Mouse (Mus musculus) hindbrain, embryonic 16.5 days (tissue): ENCODE measurements at regions not wholly inside any gene's neighbourhood (a gene's known extent, or its start where the extent isn't known, plus 50 kb on each side); places are given as distances from the start of the nearest gene placed in this dataset.

Source experiments
- ATAC-seq: fragments of 200-750 bp; cut with Nextera tagmentation; 2 replicates; pipeline ENCODE4 v1.8.0; 2017; ENCODE audit warnings: moderate TSS enrichment, moderate library complexity
- H3K27ac ChIP-seq: fragments of 300-500 bp; sonication (generic); 2 replicates; pipeline ENCODE4 v1.5.1; 2014; ENCODE audit warnings: low read depth, mild to moderate bottlenecking, control low read depth, low read length, moderate library complexity
- H3K27me3 ChIP-seq: fragments of 300-500 bp; sonication (generic); replicated peaks from 2 replicates; pipeline ENCODE4 v1.6.1; 2014; ENCODE audit warnings: low read length; ENCODE audit not compliant: control insufficient read depth, insufficient read depth
- H3K36me3 ChIP-seq: fragments of 300-500 bp; sonication (generic); 2 replicates; pipeline ENCODE4 v1.6.1; 2014; ENCODE audit warnings: mild to moderate bottlenecking, low read length, moderate library complexity, mixed read lengths; ENCODE audit not compliant: control insufficient read depth, insufficient read depth
- H3K4me1 ChIP-seq: fragments of 300-500 bp; sonication (generic); 2 replicates; pipeline ENCODE4 v1.6.1; 2014; ENCODE audit warnings: low read depth, low read length; ENCODE audit not compliant: control insufficient read depth, insufficient read depth
- H3K4me2 ChIP-seq: fragments of 300-500 bp; sonication (generic); 2 replicates; pipeline ENCODE4 v1.6.1; 2014; ENCODE audit warnings: mild to moderate bottlenecking, low read length, control low read depth, moderate library complexity
- H3K4me3 ChIP-seq: fragments of 300-500 bp; sonication (generic); 2 replicates; pipeline ENCODE4 v1.5.1; 2014; ENCODE audit warnings: mild to moderate bottlenecking, low read length, control low read depth, moderate library complexity
- H3K9ac ChIP-seq: fragments of 300-500 bp; sonication (generic); 2 replicates; pipeline ENCODE4 v1.6.1; 2014; ENCODE audit warnings: low read depth, mild to moderate bottlenecking, control low read depth, low read length, moderate library complexity
- H3K9me3 ChIP-seq: fragments of 300-500 bp; sonication (generic); 2 replicates; pipeline ENCODE4 v1.6.1; 2014; ENCODE audit warnings: mild to moderate bottlenecking, low read length, moderate library complexity; ENCODE audit not compliant: control insufficient read depth
- WGBS: fragments of 180-500 bp; shearing (Covaris S2); extraction: QIAGEN DNeasy Blood & Tissue Kit; methylation state at CpG from one replicate; pipeline ENCODE4 v1.1.7; 2014; 5-methylcytosine and 5-hydroxymethylcytosine counted together

DNA sequence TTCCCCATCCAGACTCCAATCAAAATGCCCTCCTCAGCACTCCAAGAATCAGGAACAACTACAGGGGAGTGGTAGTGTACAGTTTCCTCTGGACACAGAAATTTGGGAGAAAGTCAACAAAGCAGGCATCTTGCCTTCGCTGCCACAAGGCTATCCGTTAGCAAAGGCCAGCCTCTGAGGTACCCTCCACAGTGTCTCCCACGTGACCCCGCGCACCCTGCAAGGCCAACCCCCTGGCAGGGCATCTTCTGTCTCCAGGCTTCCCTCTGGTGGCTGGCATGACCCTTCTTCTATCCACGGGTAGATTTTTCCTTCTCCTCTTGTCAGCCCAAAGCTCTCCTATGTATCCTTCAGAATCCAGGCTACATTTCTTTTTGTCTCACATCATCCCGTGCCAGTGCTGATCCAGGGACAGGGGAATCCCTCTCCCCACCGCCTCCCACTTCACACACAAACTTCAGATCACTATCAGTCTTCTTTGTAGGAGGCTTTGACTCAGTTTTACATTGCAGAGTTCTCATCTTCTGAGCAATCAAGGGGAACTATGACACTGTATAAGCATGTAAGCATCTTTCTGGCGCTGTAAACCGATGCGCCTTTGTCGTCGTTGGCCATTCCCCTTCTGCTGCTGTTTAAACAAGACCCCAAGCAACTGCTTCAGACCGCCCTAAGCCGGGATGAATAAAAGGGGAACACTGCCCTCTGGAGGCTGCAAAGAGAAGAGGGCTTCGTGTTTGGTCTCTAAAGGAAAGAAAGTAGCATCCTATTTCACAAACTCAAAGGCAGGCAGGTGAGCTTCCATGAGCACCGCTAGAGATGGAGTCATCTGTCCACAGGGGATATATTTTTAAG is 226.8 kb upstream of the Stac start:
- Histone ChIP-seq H3K27ac (no peak overlapping the region), H3K4me1 (no peaks in the 10 kb centered on the region), H3K27me3 (no peaks in the 10 kb centered on the region), H3K9me3 (no peaks in the 10 kb centered on the region), H3K36me3 (no peaks in the 10 kb centered on the region), H3K9ac (no peak overlapping the region), H3K4me3 (no peak overlapping the region), H3K4me2 (peak overlapping the region; percentile 40)
- 33% methylated on average over 17 of the region's 17 CpGs for WGBS
- peak; percentile 74 for ATAC-seq

DNA sequence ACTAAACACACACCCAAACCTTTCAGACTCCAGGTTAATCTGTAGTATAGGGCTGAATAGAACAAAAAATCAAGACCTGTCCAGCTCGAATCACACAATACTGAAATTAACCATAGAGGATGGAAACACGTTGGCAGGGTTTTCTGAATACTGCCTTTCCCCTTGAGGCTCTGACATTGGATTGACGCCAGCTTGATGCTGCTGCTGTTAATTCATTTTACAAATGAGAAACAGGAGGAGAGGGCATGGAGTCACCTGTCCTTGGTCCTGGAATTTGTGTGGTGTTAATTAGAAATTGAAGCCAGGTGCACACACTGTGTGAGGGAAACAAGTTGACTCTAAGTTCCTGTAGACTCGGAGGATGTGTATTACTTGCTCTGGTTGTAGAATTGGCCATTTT is 218.7 kb upstream of the Stac start:
- H3K9ac ChIP-seq, result no peak overlapping the region
- no peak overlapping the region for H3K4me3 ChIP-seq
- no peak overlapping the region for H3K27ac ChIP-seq
- no peaks in the 10 kb centered on the region for H3K9me3 ChIP-seq
- H3K4me2 ChIP-seq, result no peak overlapping the region
- H3K4me1 ChIP-seq, result 0 out of 2 replicates have a peak, but pooled peaks cover 2% of the 10 kb centered on the region
- no peaks in the 10 kb centered on the region for H3K36me3 ChIP-seq
- H3K27me3 ChIP-seq, result no peaks in the 10 kb centered on the region
- WGBS, result 43% methylated on average over 4 of the region's 4 CpGs
- no peak for ATAC-seq

- Histone ChIP-seq H3K4me1 (no peaks in the 10 kb centered on the region), H3K9ac (no peak overlapping the region), H3K36me3 (no peaks in the 10 kb centered on the region), H3K4me2 (no peak overlapping the region), H3K27me3 (no peaks in the 10 kb centered on the region), H3K27ac (no peak overlapping the region), H3K4me3 (no peak overlapping the region), H3K9me3 (no peaks in the 10 kb centered on the region)
- no peak for ATAC-seq
Observed at GRCm38 (mm10) chr9:111900196-111900595, 210.0 kb upstream of the Stac start.

GRCm38 (mm10) chr9:111897626-111898025 is 207.5 kb upstream of the Stac start:
- no peaks in the 10 kb centered on the region for H3K27me3 ChIP-seq
- no peaks in the 10 kb centered on the region for H3K9me3 ChIP-seq
- WGBS, result 78% methylated on average over 5 of the region's 5 CpGs
- no peak overlapping the region for H3K4me2 ChIP-seq
- ATAC-seq, result no peak
- no peaks in the 10 kb centered on the region for H3K4me1 ChIP-seq
- no peak overlapping the region for H3K9ac ChIP-seq
- H3K27ac ChIP-seq, result no peak overlapping the region
- no peak overlapping the region for H3K4me3 ChIP-seq
- H3K36me3 ChIP-seq, result no peaks in the 10 kb centered on the region

DNA sequence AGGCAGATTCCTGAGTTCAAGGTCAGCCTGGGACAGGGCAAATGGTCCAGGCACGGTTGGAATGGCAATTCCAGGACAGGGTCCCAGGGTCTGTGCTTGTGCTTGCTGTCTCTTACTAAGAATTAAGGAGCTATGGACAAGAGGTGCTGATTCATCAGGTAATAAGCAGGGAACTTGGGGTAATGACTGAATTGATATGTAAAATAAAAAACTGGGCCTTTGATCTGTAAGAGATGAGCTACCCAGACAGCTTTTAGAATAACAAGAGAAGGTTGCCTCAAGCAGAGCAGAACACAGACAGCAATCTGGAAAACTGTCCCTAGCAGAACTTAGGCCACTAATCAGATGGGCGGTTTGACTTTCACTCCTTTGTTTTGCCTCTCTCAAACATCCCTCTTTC is 189.6 kb upstream of the Stac start:
- 65% methylated on average over 2 of the region's 2 CpGs for WGBS
- no peak overlapping the region for H3K4me3 ChIP-seq
- no peak overlapping the region for H3K27ac ChIP-seq
- H3K4me2 ChIP-seq, result no peak overlapping the region
- H3K36me3 ChIP-seq, result no peaks in the 10 kb centered on the region
- no peak overlapping the region for H3K9ac ChIP-seq
- ATAC-seq, result no peak
- no peaks in the 10 kb centered on the region for H3K4me1 ChIP-seq
- no peaks in the 10 kb centered on the region for H3K27me3 ChIP-seq
- no peaks in the 10 kb centered on the region for H3K9me3 ChIP-seq

- H3K4me1 ChIP-seq, result no peaks in the 10 kb centered on the region
- 70% methylated on average over 5 of the region's 5 CpGs for WGBS
Observed at GRCm38 (mm10) chr9:111876846-111877245, 186.7 kb upstream of the Stac start.

GRCm38 (mm10) chr9:111870466-111870865 is 180.3 kb upstream of the Stac start:
- 77% methylated on average over 7 of the region's 7 CpGs for WGBS
- Histone ChIP-seq H3K4me3 (no peak overlapping the region), H3K36me3 (no peaks in the 10 kb centered on the region), H3K4me1 (0 out of 2 replicates have a peak, but pooled peaks cover 2% of the 10 kb centered on the region), H3K9me3 (no peaks in the 10 kb centered on the region), H3K27ac (no peak overlapping the region), H3K4me2 (no peak overlapping the region), H3K27me3 (no peaks in the 10 kb centered on the region), H3K9ac (no peak overlapping the region)
- ATAC-seq, result no peak

More at GRCm38 (mm10) chr9:111876846-111877245, 186.7 kb upstream of the Stac start:
- no peaks in the 10 kb centered on the region for H3K36me3 ChIP-seq
- no peaks in the 10 kb centered on the region for H3K9me3 ChIP-seq
- no peak overlapping the region for H3K4me2 ChIP-seq
- no peak overlapping the region for H3K9ac ChIP-seq
- H3K4me3 ChIP-seq, result no peak overlapping the region
- no peak overlapping the region for H3K27ac ChIP-seq
- H3K27me3 ChIP-seq, result no peaks in the 10 kb centered on the region
- no peak for ATAC-seq

GRCm38 (mm10) chr9:111869801-111870382 is 179.7 kb upstream of the Stac start:
- 67% methylated on average over 4 of the region's 4 CpGs for WGBS

GRCm38 (mm10) chr9:111858051-111858450 is 167.9 kb upstream of the Stac start:
- Histone ChIP-seq H3K4me2 (no peak overlapping the region), H3K27me3 (no peaks in the 10 kb centered on the region), H3K4me3 (no peak overlapping the region), H3K36me3 (no peaks in the 10 kb centered on the region), H3K9ac (no peak overlapping the region), H3K27ac (no peak overlapping the region), H3K9me3 (no peaks in the 10 kb centered on the region), H3K4me1 (no peaks in the 10 kb centered on the region)
- 66% methylated on average over 2 of the region's 2 CpGs for WGBS
- ATAC-seq, result no peak

More at GRCm38 (mm10) chr9:111869801-111870382, 179.7 kb upstream of the Stac start:
- no peaks in the 10 kb centered on the region for H3K9me3 ChIP-seq
- no peak overlapping the region; the same call in 1 of the 2 replicates for H3K27ac ChIP-seq
- no peak overlapping the region for H3K9ac ChIP-seq
- no peak for ATAC-seq
- no peak overlapping the region for H3K4me2 ChIP-seq
- H3K27me3 ChIP-seq, result no peaks in the 10 kb centered on the region
- H3K36me3 ChIP-seq, result no peaks in the 10 kb centered on the region
- H3K4me3 ChIP-seq, result no peak overlapping the region
- 0 out of 2 replicates have a peak, but pooled peaks cover 2% of the 10 kb centered on the region for H3K4me1 ChIP-seq
